Mouse (Mus musculus): ENCODE data around the gene Coro2b. TPM values are rescaled to one million over a fixed set of nuclear protein-coding genes. Genes with fewer than 3 reads are reported as not detected.
A peak's percentile ranks its signal among the peaks of the same experiment; 100 is the strongest.

Gene Coro2b
- polyA plus RNA-seq, 1 experiment from 2014 or later = 26.2 TPM

DNA sequence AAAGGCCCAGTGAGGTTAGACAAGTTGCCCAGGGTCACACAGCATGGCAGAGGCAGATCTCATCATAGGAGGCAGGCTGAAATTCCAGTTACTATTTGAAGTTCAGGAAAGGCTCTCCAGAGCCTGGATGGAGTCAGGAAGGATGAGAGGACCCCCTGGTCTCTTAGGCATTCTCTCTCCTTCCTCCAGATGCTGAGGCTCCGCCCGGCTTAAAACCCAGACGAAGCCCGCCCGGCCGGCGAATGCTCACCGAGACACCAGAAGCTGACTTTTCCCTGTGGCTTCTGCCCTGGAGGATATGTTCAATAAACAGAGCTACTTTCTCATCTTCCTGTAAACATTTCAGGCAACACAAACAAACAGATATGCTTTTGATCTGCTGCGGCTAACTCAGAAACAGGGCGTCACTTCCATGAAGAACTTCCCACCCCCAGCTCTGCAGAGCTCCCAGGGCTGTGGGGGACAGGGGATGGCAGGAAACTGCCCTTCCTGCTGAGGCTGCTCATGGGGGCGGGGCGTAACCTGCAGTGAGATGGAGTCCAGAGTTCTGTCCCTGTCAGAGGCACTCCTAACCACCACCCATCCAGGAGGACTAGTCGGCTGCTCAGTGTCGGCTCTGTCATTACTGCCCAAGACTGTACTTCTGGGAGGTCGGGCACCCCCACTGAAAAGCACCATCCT is 13.9 kb downstream of the Coro2b start:
- Histone ChIP-seq H3K4me2 (peak overlapping the region; percentile 12), H3K27ac (ENCODE audit: low read depth) (peak overlapping the region; percentile 81), H3K27me3 (ENCODE audit: insufficient read depth, low read length) (no peaks in the 10 kb centered on the region), H3K4me1 (ENCODE audit: insufficient read depth) (peaks cover 36% of the 10 kb centered on the region), H3K9ac (no peak overlapping the region), H3K36me3 (ENCODE audit: insufficient read depth) (no peaks in the 10 kb centered on the region), H3K9me3 (ENCODE audit: low read depth, low read length) (no peaks in the 10 kb centered on the region), H3K4me3 (ENCODE audit: low read depth, low read length) (no peak overlapping the region)
- 18% methylated on average over 15 of the region's 15 CpGs for WGBS
- DNase-seq (peak; percentile 81), ATAC-seq (ENCODE audit: insufficient read depth) (peak; percentile 76)
- TF ChIP-seq CTCF (IDR thresholded peaks at IDR 0.05; ENCODE audit: low read depth) = no peak

DNA sequence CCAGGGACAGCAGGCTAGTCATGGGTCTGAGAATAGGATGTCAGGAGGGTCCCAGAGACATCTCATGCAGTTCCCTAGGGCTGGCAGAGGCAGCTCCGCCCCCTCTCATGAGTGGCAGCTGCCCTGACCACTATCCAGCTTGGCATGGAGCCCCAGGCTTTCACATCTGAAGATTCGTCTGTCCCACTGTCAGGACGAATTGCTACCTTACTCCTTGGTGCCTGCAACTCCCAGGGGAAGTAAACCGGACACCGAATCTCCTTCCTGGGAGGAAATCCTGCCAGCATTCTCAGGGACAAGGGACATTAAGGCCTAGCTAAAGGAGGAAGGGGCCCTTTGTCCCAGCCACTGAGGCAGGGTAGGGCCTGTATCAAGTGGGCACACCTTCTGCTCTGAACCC is 14.6 kb downstream of the Coro2b start:
- WGBS = 57% methylated on average over 5 of the region's 5 CpGs
- no peak overlapping the region for H3K4me3 ChIP-seq (ENCODE audit: low read depth, low read length)
- peak overlapping the region; percentile 81 for H3K27ac ChIP-seq (ENCODE audit: low read depth)
- H3K4me1 ChIP-seq (ENCODE audit: insufficient read depth) = peaks cover 36% of the 10 kb centered on the region
- no peaks in the 10 kb centered on the region for H3K9me3 ChIP-seq (ENCODE audit: low read depth, low read length)
- no peak overlapping the region for H3K9ac ChIP-seq
- DNase-seq = peak; percentile 71
- no peaks in the 10 kb centered on the region for H3K27me3 ChIP-seq (ENCODE audit: insufficient read depth, low read length)
- TF ChIP-seq CTCF (IDR thresholded peaks at IDR 0.05; ENCODE audit: low read depth) = no peak
- H3K4me2 ChIP-seq = peak overlapping the region; percentile 12
- no peaks in the 10 kb centered on the region for H3K36me3 ChIP-seq (ENCODE audit: insufficient read depth)
- no peak for ATAC-seq (ENCODE audit: insufficient read depth)

DNA sequence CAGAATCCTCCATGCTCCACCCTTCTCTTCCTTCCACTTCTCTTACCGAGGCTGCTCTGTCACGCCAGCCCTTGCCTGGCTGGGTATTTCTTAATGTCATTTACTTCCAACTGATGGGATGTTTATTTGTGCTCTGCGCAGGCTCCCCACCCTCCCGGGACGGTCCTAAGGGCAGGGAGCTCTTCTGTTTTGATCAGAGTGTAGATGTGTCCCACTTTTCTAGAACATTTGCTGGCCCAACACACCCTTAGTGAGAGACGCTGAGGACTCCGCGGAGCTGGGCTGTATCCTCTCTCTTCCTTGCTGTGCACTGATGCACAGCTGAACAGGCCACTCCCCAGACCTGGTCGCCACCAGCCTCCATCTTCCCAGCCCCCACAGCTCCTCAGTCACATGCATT is 15.3 kb downstream of the Coro2b start:
- H3K4me1 ChIP-seq (ENCODE audit: insufficient read depth) = peaks cover 32% of the 10 kb centered on the region
- ATAC-seq (ENCODE audit: insufficient read depth) (no peak), DNase-seq (peak; percentile 40)
- H3K27ac ChIP-seq (ENCODE audit: low read depth) = peak overlapping the region; percentile 76; the same call in 1 of the 2 replicates
- no peak overlapping the region; the same call in 1 of the 2 replicates for H3K9ac ChIP-seq
- TF ChIP-seq CTCF (IDR thresholded peaks at IDR 0.05; ENCODE audit: low read depth) = no peak
- WGBS = 31% methylated on average over 9 of the region's 9 CpGs
- no peak overlapping the region; the same call in 1 of the 2 replicates for H3K4me2 ChIP-seq
- no peaks in the 10 kb centered on the region for H3K27me3 ChIP-seq (ENCODE audit: insufficient read depth, low read length)
- H3K9me3 ChIP-seq (ENCODE audit: low read depth, low read length) = no peaks in the 10 kb centered on the region
- no peak overlapping the region for H3K4me3 ChIP-seq (ENCODE audit: low read depth, low read length)
- H3K36me3 ChIP-seq (ENCODE audit: insufficient read depth) = no peaks in the 10 kb centered on the region

DNA sequence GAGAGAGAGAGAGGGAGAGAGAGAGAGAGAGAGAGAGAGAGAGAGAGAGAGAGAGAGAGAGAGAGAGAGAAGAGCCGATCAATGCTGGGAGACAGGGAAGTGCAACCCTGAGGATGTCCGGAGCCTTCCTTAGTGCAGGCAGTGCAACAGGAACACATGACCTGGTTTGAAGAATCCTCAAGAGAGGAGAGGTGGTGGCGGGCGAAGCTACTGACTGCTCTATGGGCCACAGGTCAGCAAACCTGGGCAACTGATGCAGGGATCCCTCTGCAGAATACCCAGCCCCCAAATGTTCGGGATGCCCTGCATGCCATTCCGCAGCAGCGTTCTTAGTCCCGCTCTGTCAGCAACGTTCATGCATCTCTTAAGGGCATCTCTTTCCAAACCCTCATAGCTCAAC is 15.9 kb downstream of the Coro2b start:
- no peak for TF ChIP-seq CTCF (IDR thresholded peaks at IDR 0.05; ENCODE audit: low read depth)
- WGBS = 31% methylated on average over 9 of the region's 9 CpGs
- peak overlapping the region; percentile 23; the same call in 1 of the 2 replicates for H3K4me2 ChIP-seq
- H3K36me3 ChIP-seq (ENCODE audit: insufficient read depth) = no peaks in the 10 kb centered on the region
- H3K27me3 ChIP-seq (ENCODE audit: insufficient read depth, low read length) = no peaks in the 10 kb centered on the region
- no peak for ATAC-seq (ENCODE audit: insufficient read depth)
- DNase-seq = no peak
- no peak overlapping the region for H3K9ac ChIP-seq
- peaks cover 26% of the 10 kb centered on the region for H3K4me1 ChIP-seq (ENCODE audit: insufficient read depth)
- H3K27ac ChIP-seq (ENCODE audit: low read depth) = peak overlapping the region; percentile 76
- H3K4me3 ChIP-seq (ENCODE audit: low read depth, low read length) = no peak overlapping the region
- no peaks in the 10 kb centered on the region for H3K9me3 ChIP-seq (ENCODE audit: low read depth, low read length)

DNA sequence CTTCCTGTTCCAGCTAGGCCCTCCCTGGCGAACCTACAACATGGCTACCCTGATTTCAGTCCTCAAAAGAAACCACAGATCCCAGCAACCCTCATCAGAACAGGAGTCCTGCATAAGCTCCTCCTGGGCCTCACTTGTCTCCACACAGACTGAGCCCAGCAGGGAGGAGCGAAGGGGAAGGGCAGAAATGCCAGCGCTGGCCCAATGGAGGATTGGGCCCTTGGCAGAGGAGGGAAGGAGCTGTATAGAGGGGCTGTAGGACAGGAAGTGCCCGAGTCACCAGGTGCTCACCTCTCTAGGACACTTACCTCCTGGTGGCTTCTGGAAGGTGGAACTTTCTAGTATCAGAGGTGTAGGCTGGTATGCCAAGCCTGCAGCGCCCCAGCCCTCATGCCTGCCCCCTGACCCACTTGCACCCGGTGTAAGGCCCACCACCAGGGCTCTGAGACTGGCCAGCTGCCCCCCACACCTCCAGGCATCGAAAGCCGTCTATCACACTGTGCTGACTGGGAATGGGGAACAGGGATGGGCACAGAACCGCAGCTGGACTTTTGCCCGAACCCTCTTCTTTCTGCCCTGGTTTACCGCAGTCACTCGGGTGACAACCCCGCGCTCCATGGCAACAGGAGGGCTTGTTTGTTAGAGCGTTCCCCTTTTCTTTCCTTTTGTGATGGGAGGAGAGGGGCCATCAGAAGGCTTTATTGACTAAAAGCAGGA is 16.9 kb downstream of the Coro2b start:
- no peak overlapping the region for H3K9ac ChIP-seq
- H3K4me3 ChIP-seq (ENCODE audit: low read depth, low read length) = no peak overlapping the region
- H3K4me1 ChIP-seq (ENCODE audit: insufficient read depth) = peaks cover 23% of the 10 kb centered on the region
- H3K4me2 ChIP-seq = no peak overlapping the region
- no peak for TF ChIP-seq CTCF (IDR thresholded peaks at IDR 0.05; ENCODE audit: low read depth)
- no peaks in the 10 kb centered on the region for H3K27me3 ChIP-seq (ENCODE audit: insufficient read depth, low read length)
- no peaks in the 10 kb centered on the region for H3K9me3 ChIP-seq (ENCODE audit: low read depth, low read length)
- 75% methylated on average over 15 of the region's 15 CpGs for WGBS
- no peak overlapping the region for H3K27ac ChIP-seq (ENCODE audit: low read depth)
- DNase-seq (no peak), ATAC-seq (ENCODE audit: insufficient read depth) (no peak)
- no peaks in the 10 kb centered on the region for H3K36me3 ChIP-seq (ENCODE audit: insufficient read depth)

GRCm38 (mm10) chr9:62519334-62519733 is 17.5 kb downstream of the Coro2b start:
- DNase-seq (no peak), ATAC-seq (ENCODE audit: insufficient read depth) (no peak)
- H3K4me2 ChIP-seq = no peak overlapping the region
- no peaks in the 10 kb centered on the region for H3K36me3 ChIP-seq (ENCODE audit: insufficient read depth)
- WGBS = 89% methylated on average over 10 of the region's 10 CpGs
- no peak overlapping the region for H3K27ac ChIP-seq (ENCODE audit: low read depth)
- peaks cover 23% of the 10 kb centered on the region for H3K4me1 ChIP-seq (ENCODE audit: insufficient read depth)
- H3K9ac ChIP-seq = no peak overlapping the region
- no peak overlapping the region for H3K4me3 ChIP-seq (ENCODE audit: low read depth, low read length)
- no peaks in the 10 kb centered on the region for H3K27me3 ChIP-seq (ENCODE audit: insufficient read depth, low read length)
- H3K9me3 ChIP-seq (ENCODE audit: low read depth, low read length) = no peaks in the 10 kb centered on the region
- no peak for TF ChIP-seq CTCF (IDR thresholded peaks at IDR 0.05; ENCODE audit: low read depth)

- DNase-seq = no peak
- 67% methylated on average over 4 of the region's 4 CpGs for WGBS
- no peak for TF ChIP-seq CTCF (IDR thresholded peaks at IDR 0.05; ENCODE audit: low read depth)
- Histone ChIP-seq H3K9ac (no peak overlapping the region), H3K27ac (ENCODE audit: low read depth) (no peak overlapping the region), H3K4me3 (ENCODE audit: low read depth, low read length) (no peak overlapping the region), H3K4me2 (no peak overlapping the region), H3K27me3 (ENCODE audit: insufficient read depth, low read length) (no peaks in the 10 kb centered on the region), H3K36me3 (ENCODE audit: insufficient read depth) (no peaks in the 10 kb centered on the region), H3K9me3 (ENCODE audit: low read depth, low read length) (no peaks in the 10 kb centered on the region), H3K4me1 (ENCODE audit: insufficient read depth) (peaks cover 25% of the 10 kb centered on the region)
- no peak for ATAC-seq (ENCODE audit: insufficient read depth)
Observed at GRCm38 (mm10) chr9:62518572-62518971, 18.3 kb downstream of the Coro2b start.
